Mouse (Mus musculus) frontal cortex, adult (tissue): ENCODE data around the gene Fkbp2.
"Not testable (repeated sequence)": the region's sequence is repeated elsewhere in the genome, so short reads cannot be mapped to it uniquely, and the experiment has no call there.

Experiments used
- ATAC-seq: cut with Nextera tagmentation; 2 replicates; pipeline ENCODE4 v1.9.2; 2017; ENCODE audit warnings: mild to moderate bottlenecking, moderate library complexity, mixed read lengths; ENCODE audit not compliant: low TSS enrichment

Fkbp2 gene

GRCm38 (mm10) chr19:6991166-6991565, 10.9 kb upstream of the Fkbp2 start:
- ATAC-seq, result not testable (repeated sequence)

DNA sequence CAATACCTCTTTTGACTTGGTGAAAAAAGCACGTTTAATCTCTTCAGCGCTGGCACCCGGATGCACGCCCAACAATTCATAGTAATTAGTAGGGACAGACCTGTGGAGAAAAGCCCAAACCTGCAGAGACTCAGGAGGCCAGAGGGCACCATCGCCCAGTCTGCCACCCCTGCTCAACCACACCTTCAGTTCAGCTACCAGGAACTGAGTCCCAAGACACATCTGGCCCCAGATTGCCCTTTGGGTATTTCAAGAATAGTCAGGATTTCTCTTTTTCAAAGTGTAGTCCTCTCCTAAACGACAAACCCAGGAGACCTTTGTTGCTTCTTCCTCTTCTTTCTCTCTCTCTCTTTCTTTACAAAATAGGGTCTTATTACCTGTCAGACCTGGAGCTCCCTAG, 10.4 kb upstream of the Fkbp2 start:
- ATAC-seq, result no peak

GRCm38 (mm10) chr19:6989251-6989650, 8.9 kb upstream of the Fkbp2 start:
- ATAC-seq, result no peak

DNA sequence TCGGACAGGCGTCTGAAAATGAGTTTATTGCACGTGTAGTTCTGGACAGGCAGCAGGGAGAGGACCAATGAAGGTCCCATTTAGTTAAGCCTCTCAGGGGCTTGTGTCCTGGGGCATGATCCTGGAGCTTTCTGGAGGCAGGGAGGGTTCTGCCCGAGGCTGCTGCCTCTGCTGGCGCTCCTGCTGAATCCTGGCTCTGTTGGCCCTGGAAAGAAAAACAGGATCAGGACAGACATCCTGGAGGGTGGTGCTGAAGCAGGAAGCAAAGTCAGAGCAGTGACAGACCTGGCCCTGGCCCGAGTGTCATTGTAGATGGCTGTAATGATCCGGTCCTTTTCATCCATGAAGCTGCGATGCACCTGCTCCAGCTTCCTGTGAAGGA, 7.6 kb upstream of the Fkbp2 start:
- ATAC-seq, result no peak

DNA sequence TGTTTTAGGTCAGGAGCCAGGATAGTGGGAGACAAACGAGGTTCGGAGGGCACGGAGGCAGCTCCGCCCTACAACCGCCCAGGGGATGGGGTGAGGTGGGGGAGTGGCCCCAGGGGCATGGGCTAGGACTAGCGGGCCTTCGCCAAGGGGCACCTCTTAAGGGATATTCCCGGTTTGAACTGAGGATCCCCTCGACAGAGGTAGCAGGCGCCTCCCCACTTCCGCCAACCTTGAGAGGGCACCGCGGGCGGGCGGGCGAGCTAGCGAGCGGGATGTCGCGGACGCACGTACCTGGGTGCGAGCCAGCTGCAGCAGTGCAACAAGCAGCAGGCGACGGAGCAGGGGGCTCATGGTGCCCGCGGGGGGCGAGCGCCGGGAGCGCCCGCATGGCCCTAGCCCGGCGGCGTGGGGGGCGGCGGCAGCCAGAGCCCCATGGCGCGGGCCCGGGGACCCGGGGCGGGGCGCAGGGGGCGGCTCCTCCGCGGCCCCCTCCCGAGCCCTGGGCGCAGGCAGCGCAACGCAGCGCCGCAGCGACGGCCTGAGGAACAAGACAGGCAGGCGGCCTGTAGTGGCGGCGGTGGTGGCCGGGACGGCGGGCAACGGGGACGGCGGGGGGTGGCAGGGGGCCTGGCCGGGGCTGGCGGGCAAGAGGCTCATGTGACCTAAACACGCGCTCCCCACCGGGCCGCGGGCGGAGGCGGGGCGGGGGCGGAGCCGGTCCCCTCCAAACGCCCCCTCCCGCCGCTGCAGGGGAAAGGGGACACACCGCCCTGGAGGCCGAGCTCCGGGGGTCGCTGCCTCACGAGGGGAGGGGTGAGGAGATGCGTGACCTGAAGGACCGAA, 7.0 kb upstream of the Fkbp2 start, which contains the start of gene Vegfb:
Vegfb (minus strand) TSS at position 591 of the 843 bp plus-strand sequence.
- peak; percentile 18; the same call in 1 of the 2 replicates for ATAC-seq

DNA sequence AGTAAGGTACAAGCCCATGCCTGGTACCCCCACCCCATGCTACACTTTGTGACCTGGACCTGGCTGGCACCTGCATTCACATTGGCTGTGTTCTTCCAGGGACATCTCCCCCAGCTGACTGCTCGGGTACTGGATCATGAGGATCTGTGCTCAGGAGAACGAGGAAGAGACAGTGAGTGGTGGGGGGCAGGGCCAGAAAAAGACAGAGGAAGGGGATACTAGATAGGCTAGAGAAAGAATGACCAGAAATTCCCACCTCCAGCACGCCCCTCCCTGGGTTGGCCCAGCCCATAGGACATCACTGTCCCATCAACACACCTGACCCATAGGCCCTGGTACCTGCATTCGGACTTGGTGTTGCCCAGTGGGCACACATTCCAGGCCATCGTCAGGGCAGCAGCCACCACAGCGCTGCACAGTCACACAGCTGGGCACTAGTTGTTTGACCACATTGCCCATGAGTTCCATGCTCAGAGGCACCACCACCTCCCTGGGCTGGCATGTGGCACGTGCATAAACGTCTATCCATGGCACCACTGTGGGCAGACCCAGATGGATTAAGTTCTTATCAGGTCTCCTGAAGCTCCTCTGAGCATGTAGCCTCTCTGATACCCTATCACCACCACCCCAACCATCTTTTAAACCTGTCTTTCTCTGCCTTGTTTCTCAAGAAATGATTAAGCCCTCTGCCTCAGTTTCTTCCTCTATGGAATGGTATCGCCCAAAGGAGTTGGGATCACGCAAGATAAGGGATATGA, 5.8 kb upstream of the Fkbp2 start:
- ATAC-seq, result no peak

DNA sequence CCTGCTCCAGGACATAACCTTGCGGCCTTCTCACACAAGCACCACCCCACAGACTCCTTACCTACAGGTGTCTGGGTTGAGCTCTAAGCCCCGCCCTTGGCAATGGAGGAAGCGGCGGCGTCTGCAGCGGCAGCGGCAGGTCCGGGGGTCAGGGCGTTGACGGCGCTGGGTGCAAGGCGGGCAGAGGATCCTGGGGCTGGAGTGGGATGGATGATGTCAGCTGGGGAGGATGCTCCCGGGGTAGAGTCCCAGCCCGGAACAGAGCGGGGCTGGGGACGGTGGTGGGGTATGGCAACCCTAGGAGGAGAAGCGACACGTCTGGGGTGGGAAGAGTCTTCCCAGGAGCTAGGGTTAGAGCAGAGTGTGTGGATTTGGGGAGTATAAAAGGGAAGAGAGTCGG, 5.0 kb upstream of the Fkbp2 start:
- ATAC-seq, result no peak

DNA sequence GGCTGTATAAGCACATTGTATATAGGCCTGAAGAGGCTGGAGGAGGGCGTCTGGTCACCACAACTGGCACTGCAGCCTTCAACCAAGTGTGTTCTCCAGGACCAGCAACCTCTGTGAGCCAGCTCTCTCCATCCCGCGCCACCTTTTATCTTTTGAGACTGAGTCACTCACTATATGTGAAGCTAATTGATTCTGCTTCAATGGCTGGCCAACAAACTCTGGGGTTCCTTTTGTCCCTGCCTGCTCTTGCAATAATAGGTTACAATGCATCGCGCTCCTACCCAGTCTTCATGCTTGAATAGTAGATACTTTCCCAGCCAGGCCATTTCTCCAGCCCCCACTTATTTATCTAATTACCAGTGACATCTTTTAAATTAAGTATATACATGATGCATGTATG, 3.3 kb upstream of the Fkbp2 start:
- ATAC-seq, result no peak

GRCm38 (mm10) chr19:6981465-6981864, 1.2 kb upstream of the Fkbp2 start:
- ATAC-seq, result no peak

DNA sequence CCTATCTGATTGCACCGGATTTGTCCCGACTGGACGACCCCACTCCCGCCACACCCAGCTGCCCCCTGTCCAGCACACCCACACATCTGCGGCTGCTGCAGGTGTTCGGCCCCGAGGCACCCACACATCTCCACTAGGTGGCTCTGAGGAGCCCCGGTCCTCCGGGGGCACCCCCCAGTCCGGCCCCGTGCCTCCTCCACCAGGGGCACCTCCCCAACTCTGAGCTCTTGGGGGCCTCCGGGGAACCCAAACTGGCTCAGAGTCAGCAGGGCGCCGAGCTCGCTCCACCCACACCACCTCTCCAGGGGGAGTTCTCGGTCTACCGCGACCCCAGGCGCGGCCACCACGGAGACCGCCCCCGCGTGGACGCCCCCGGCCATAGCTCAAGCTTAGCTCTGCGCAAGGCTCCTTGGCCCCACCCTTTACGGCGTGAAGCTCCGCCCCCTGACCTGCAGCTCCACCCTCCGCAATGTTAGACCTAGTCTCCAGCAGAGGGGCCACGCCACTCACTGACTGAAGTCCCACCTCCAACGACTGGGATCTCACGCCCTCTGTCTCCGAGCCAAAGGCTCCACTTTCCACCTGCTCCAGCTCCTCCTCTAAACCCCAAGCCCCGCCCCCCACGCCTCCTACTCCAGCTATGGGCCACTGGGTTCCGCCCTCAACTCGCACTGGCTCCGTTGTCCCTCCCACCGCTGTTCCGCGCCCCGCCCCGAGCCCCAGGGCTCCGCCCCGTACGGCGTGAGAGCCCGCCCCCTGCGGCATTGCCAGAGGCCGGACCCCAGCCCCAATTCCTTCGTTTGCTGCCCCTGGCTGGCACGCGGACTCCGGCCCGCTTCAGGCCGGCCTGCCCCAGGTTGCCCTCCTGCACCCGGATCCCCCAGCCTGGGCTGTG, 568 bp downstream of the Fkbp2 start:
- ATAC-seq, result peak; percentile 79

DNA sequence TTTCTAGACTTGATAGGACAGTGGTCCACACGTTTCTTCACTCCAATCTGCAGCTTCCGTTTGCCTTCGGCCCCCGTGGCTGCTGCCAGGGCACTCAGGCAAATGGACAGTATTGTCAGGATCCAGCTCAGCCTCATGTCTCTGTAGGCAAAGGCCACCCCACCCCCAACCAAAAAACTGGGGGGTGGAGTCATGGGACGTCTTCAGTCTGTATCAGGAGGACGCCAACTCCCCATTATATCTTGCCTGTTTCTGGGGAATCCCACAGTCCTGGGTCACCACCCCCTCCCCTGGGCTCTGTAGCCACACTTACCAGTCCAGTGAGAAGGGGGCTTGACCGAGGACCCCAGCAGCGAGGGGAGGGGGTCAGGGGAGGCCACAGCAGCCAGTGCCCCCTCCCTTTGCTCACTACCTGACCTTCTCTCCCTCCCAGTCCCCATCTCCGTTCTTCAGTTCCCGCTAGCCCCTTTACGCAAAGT, 1.3 kb downstream of the Fkbp2 start:
- no peak for ATAC-seq

GRCm38 (mm10) chr19:6978639-6978974, 1.7 kb downstream of the Fkbp2 start:
- ATAC-seq, result no peak

GRCm38 (mm10) chr19:6977759-6978638, 2.3 kb downstream of the Fkbp2 start:
- ATAC-seq, result no peak

DNA sequence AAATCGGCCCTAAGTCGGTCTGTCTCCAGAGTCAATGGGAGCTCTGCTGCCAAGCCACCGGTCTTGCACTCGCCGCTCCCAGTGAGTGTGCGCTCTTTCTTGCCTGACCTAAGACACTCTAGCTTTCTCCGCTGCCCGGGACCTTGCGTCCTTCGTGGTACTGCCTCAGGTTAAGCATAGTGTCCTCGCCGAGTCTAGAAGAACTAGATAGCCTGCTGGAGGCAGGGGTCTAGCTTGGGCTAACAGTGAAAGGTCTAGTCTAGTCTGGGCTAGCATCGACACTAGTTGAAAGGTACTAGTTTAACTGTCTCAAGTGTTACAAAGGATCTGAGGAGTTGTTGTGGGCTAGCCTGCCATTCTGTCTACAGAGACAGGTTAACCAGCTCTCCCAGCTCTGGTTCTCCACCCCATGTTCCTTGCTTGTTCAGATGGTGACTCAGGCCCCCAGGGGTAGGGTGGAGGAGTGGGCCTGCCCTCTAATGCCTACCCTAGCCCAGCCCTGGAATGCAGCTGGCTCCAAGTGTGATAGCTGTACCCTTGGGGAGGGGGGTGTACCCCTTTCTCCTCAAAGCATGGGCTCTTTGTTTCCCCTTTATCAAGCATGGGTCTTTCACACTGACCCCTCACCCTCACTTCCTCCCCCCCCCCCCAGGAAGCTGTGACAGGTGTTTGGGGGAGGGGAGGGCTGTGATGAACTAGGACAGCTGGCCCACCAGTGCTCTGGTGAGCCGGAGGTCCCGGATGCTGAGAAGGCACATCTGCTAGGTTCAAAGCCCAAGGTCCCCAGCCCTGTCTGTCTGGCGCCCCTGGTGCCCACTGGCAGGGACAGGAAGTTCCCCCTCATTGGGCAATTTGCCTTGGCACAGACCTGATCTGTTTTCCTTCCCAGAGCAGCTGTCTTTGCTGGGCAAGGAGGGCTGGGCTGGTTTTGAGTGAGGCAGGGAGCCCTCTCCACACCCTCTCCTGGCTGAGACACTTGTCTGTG, 4.5 kb downstream of the Fkbp2 start, which contains the start of gene Plcb3:
Plcb3 (minus strand) TSS at position 934 of the 985 bp plus-strand sequence.
- no peak for ATAC-seq

- peak; percentile 42; the same call in 1 of the 2 replicates for ATAC-seq
Observed at GRCm38 (mm10) chr19:6974211-6975205, 5.8 kb downstream of the Fkbp2 start, which contains the start of gene Ppp1r14b. TSS of gene Ppp1r14b (plus strand) at chr19:6974968.

- ATAC-seq, result no peak
Observed at GRCm38 (mm10) chr19:6973581-6974190, 6.6 kb downstream of the Fkbp2 start.

DNA sequence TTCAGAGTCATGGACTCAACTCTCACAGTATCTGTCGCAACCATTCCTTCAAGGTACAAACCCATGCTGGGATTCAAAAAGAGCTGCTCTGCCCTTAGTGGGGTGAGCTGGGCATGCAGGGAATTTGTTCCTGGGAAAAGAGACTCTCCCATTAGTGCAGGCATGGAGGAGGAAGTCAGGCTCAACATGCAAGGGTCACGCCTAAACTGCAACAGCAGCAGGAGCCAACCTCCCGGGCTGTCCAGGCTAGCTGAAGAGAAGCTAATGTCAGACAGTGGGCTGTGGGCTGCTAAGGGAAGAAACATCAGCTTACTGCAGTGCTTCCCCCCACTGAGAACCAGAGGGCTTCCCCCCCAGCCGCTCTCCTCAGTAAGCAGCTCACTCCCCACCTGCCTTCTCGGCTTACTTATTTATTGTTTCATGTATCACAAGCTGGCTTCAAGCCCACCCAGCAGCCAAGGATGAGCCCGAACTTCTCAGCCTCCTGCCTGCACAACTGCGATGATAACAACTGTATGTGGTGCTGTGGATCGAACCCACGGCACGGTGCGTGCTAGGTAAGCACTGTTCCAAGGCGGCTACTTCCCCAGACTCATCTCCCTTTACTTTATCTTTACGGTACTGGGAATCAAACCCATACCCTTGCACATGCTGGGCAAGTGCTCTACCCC, 7.9 kb downstream of the Fkbp2 start:
- no peak for ATAC-seq
